Mouse (Mus musculus): ENCODE measurements around the gene D8Ertd738e.

Gene D8Ertd738e

GRCm38 (mm10) chr8:84235746-84236409, 13.6 kb downstream of the D8Ertd738e start:
- no peak for DNase-seq

DNA sequence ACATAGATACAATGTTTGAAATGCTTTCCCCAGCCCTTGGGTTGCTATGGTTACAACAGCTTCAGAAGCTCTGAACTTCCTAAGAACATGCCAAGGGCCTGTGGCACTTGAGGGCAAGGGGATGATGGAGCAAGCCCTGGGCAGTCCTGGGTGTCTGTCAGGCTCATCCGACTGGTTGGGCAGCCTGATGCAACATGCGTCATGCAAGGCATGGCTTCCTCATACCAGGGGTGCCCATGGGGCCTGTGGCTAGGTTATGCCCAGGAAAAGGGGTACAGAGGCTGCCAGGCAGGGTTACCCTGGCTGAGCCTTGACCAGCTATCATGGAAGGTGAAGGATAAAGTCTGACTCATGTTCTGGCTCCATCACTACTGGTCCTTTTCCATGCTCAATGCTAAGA, 16.5 kb downstream of the D8Ertd738e start:
- DNase-seq = no peak

DNA sequence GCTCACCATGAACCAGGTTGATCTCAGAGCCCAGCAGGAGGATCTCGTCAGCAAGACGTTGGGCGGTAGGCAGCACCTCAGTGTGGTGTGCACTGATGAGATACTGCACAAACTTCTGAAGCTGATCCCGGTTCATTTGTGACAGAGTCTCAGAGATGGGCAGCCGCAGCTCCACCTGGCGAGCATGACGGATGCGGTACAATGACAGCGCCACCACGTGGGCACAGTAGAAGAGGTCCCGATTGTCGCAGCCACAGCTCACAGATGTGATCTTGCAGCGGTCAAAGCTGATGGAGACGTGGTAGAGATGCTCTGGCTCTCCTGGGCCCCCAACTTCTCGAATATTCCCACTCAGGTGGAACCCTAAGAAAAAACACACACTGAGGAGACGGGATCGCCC, 18.8 kb downstream of the D8Ertd738e start:
- DNase-seq = no peak

GRCm38 (mm10) chr8:84223322-84224029, 26.0 kb downstream of the D8Ertd738e start:
- no peak for DNase-seq

DNA sequence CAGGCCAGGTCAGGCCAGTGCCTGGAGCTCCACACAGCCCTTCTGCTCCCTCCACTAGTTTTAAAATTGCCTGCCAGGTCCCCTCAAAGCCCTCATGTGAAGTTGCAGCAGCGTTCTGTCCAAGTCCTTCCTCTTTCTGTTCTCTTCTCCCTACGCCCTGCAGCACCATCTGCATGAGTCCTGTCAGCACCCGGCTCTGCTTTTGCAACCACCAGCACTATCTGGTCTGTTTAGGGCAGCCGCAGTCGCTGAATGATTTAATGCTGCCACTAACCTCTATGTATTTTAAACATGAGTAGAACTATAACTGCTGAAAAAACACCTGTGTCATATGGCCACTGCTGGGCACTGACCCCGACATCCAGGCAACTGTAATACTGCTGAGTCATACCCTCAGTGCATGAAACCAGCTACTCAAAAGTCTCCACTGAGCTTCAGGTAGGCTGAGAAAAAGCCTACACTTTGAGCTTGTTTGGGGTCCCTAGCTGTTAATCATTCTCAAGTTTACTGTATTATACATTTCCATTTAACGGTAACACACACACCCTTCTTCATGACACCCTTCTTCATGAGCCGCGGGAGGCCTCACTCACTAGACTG, 26.9 kb downstream of the D8Ertd738e start:
- no peak for DNase-seq

- no peak for DNase-seq
Observed at GRCm38 (mm10) chr8:84220105-84220504, 29.4 kb downstream of the D8Ertd738e start.

- DNase-seq = no peak
Observed at GRCm38 (mm10) chr8:84218143-84218542, 31.4 kb downstream of the D8Ertd738e start.

DNA sequence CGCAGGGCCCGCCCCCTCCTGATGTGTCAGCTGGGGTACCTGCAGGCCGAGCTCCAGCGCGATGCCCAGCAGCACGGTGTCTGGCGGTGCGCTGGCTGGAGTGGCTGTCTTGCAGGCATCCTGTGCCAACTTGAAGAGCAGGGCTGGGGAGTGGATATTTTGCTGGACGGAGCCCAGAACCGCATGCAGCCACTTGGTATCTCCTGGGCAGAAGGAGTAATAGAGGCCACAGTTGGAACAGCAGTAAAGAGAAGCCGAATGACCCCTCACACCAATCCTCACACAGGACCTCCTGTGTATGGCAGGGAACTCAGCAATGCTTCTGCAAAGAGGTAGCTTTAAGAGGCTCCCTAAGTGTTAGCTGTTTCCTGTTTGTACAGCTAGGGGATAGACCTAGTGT, 32.3 kb downstream of the D8Ertd738e start:
- no peak for DNase-seq

DNA sequence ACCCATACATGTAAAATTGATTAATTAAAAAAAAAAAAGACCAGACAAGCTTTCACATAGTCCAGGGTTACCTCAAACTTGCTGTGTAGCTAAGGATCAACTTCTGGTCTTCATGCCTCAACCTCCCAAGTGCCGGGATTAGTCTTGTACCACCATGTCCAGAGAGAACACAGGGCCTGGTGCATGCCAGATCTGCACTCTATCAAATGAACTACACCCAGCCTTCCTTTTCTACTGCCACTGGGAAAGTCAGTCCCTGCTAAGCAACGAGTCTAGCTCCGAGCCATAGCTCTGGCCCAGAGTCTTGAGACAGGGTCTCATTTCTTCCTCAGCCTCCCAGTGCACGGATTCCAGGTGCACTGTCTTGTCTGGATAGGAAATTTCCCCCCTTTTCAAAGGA, 36.2 kb downstream of the D8Ertd738e start:
- DNase-seq = no peak

DNA sequence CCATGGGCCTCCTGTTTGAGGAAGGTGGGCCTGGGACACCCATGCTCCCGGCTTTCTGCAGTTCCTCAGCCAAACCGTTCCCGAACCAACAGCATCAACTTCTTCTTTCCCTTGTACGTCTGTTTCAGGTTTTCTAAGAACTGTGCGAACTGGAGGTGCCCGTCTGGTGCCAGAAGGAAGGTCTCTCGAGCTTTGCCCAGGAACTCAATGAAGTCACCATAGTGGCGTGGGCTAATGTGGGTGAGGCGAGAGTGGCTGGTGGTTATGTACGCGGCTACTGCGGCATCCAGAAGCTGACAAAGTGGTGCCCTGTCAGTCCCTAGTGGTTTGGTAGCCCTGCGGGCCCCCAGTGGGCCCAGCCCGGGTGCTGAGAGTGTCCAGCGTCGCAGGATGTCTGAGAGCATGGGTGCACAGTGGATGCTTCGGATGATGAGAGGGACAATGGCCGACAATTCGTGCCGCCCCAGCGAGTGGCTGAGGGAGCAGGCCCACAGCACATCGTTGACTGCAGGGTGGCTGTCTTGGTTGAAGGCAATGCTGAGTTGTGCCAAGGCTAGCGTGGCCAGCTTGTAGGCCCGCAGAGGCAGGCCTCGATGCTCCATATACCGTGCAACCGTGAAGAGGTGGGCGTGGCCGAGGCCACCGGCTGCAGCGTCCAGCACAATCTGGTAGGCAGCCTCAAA, 37.5 kb downstream of the D8Ertd738e start:
- DNase-seq = no peak

GRCm38 (mm10) chr8:84211202-84211601, 38.3 kb downstream of the D8Ertd738e start:
- DNase-seq = no peak

- DNase-seq = peak; percentile 78
Observed at GRCm38 (mm10) chr8:84210167-84210791, 39.2 kb downstream of the D8Ertd738e start.

- DNase-seq = no peak
Observed at GRCm38 (mm10) chr8:84208381-84209380, 40.8 kb downstream of the D8Ertd738e start.

- DNase-seq = no peak
Observed at GRCm38 (mm10) chr8:84207811-84208210, 41.7 kb downstream of the D8Ertd738e start.

- DNase-seq = no peak
Observed at GRCm38 (mm10) chr8:84206666-84207065, 42.9 kb downstream of the D8Ertd738e start.

DNA sequence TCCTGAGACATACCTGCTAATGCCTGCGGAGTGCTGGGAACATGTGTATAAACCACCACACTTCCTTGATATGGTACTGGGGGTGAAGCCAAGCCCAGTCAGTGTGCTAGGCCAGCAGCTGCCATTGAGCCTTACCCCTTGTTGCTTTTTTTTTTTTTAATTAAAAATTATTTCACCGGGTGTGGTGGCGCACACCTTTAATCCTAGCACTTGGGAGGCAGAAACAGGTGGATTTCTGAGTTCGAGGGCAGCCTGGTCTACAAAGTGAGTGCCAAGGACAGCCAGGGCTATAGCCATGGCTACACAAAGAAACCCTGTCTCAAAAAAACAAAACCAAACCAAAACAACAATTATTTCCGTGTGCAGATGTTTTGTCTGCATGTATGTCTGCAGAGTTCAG, 44.4 kb downstream of the D8Ertd738e start:
- DNase-seq = no peak

DNA sequence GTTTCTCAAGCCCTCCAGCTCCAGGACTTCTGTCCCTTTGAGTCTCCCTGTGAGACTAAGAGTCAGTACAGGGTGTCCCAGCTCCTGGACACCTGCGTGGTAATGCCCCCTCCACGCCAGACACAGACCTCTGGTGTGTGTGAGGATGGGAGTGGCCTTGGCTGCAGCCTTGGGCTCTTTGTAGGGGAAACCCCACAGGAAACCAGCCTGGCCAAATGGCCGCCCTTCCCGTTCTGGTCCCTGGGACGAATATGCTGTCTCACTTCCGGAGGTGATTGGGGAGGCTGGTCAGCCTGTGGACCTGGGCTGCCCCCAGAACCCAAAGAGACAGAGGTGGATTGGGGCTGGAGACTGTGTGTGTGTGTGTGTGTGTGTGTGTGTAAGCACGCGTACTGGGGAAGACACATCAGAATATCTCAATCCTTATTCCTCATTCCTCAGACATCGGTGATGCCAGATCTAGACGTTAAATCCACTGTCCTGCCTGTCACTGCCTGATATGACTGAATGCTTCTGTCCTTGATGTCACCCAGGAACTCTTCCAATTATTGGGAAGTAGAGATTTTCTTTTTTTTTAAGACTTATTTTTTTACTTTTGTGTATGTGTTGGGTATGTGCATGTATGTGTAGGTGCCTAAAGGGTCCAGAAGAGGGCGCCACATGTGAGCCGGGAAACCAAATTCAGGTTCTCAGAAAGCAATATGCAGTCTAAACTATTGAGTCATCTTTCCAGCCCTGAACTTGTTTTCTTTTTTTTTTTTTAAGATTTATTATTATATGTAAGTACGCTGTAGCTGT, 45.3 kb downstream of the D8Ertd738e start:
- DNase-seq = no peak

GRCm38 (mm10) chr8:84202938-84203917, 46.3 kb downstream of the D8Ertd738e start:
- DNase-seq = no peak

DNA sequence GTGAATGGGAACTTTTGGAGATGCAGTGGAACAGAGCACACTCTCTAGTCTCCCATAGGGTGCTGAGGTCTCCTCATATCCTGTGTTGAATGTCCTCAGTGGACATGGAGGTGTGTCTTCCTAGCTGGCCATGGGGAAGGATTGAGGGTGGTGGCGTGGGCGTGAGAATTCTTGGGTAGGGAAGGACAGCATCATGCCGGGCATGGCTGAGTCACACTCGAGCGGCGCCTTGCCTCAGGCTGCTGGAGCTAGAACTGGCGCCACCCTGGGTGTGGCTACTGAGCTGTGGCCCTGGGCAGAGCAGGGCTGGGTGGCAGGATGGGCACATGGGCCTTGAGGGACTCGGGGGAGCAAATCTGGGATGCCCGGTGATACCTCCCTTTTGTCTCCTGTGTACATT, 47.1 kb downstream of the D8Ertd738e start:
- DNase-seq = no peak

All from cerebellum, adult 9-11 months (tissue).